Mouse (Mus musculus): Measurements from ENCODE around the gene S100a1.

S100a1 gene

GRCm38 (mm10) chr3:90465081-90465685, 49.0 kb downstream of the S100a1 start:
- DNase-seq (ENCODE audit: low read depth, low spot score) = no peak

GRCm38 (mm10) chr3:90464552-90465080, 49.6 kb downstream of the S100a1 start:
- no peak for DNase-seq (ENCODE audit: low read depth, low spot score)

GRCm38 (mm10) chr3:90462579-90462978, 51.6 kb downstream of the S100a1 start:
- no peak for DNase-seq (ENCODE audit: low read depth, low spot score)

- no peak for DNase-seq (ENCODE audit: low read depth, low spot score)
Observed at GRCm38 (mm10) chr3:90461935-90462334, 52.3 kb downstream of the S100a1 start.
